Mouse (Mus musculus): ENCODE measurements around the gene Enpp4.

DNA sequence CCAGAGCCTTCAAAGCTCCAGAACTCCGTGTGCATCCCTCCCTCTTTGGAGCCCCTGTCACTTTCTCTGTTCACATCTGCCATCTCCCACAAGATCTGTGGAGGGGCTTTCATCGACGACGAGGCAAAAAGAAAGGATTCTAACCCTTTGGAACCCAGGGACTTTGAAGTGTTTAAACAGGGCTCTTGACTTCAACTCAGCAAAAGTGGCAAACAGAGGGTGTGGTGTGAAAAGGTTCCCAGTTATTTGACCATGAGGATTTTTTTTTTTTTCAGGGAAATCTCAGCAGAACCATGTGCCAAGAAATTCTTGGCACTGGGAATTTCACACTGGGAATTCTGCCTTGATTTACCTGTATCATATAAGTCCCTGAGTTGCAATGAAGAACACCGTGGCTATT is 48.3 kb upstream of the Enpp4 start:
- TF ChIP-seq CTCF (IDR thresholded peaks at IDR 0.05; ENCODE audit: low read depth, low read length) (no peak), POLR2AphosphoS5 (IDR thresholded peaks at IDR 0.05; ENCODE audit: insufficient replicate concordance, low read depth, low read length) (no peak)

Measured in G1E (cell line).